Mouse (Mus musculus) heart, postnatal 0 days (tissue): ENCODE results near the gene Tiam1.

Source experiments
- CTCF ChIP-seq: IDR thresholded peaks from 2 replicates; pipeline ENCODE4 v1.5.1; 2016; ENCODE audit warnings: antibody characterized with exemption, control low read depth, low read depth
- EP300 ChIP-seq: IDR thresholded peaks from 2 replicates; pipeline ENCODE4 v1.6.1; 2016; ENCODE audit warnings: antibody characterized with exemption, low read depth

DNA sequence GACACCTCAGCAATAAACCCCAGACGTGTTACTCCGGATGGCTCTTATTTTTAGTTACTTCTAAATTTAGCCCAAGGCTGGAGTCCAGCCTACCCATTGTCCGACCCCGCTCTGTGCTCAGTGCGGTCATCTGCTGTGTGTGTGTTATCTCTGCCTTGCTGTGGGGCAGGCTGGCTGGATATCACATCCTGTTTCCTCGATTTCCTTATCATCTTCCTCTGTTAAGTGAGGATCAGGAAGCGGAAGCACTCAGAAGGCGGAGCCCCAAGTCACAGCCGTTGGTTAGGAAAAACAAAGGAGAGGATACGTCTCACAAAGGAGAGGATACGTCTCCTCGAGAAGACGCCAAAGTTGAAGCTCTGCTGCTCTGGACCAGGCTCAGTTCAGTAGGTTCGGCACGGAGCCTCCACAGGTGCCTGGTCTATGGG, 313.3 kb downstream of the Tiam1 start:
- peak; percentile 86 for TF ChIP-seq EP300
- TF ChIP-seq CTCF = no peak
